Mouse (Mus musculus): ENCODE results near the gene Pdcd2. TPM values are rescaled to one million over a fixed set of nuclear protein-coding genes. Genes with fewer than 3 reads are reported as not detected.

Gene Pdcd2
- polyA plus RNA-seq, 1 experiment: 1.2 TPM

DNA sequence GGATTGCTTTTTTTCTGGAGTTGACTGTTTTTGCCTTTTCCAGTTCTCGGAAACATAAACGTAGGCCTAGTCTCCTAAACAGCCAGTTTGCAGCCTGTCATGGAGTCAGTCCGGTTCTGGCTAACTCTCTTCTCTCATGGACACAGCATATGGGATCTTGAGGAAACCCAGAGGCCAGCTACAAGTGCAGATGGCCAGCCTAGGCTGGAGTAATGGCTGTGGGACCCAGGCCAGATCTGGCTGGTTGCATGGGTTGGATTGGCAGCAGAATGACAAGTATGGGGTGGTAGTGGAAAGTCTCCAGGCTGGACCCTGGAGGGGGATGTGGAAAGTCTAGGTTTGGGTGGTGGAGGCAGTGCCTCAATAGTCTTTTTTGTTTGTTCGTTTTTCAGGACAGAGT lies 13.2 kb upstream of the Pdcd2 start:
- H3K9me3 ChIP-seq (ENCODE audit: control insufficient read depth, low read length): peaks cover 5% of the 10 kb centered on the region
- H3K27me3 ChIP-seq (ENCODE audit: control insufficient read depth): peaks cover 23% of the 10 kb centered on the region
- TF ChIP-seq TAL1 (IDR thresholded peaks at IDR 0.05; ENCODE audit: low read length) (no peak), GATA1 (IDR thresholded peaks at IDR 0.05; ENCODE audit: low read length) (no peak)
- H3K4me1 ChIP-seq (ENCODE audit: control insufficient read depth): no peaks in the 10 kb centered on the region
- no peak overlapping the region for H3K4me3 ChIP-seq (replicated peaks)
- H3K36me3 ChIP-seq (ENCODE audit: control insufficient read depth): no peaks in the 10 kb centered on the region

DNA sequence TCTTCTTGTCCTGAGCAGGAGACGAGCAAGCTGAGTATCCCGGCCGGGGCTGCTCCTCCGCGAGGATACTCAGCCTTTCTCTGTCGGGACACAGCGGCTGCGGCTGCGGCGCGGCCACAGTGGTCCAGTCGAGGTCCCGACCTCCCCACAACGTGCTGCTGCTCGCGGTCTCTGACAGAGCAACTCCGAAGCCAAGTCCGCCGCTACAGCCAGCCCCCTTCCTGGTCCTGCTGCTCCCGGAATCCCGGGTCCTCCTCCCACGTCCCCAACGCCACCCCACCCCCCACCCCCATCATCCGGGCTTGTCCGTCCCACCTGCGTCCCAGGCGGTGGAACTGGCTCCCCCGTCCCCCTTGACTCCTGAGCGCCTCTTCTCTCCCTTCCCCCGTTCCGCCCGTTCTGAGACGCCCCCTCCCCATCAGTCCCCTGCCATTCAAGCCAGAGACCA lies 9.4 kb upstream of the Pdcd2 start:
- peaks cover 27% of the 10 kb centered on the region for H3K27me3 ChIP-seq (ENCODE audit: control insufficient read depth)
- H3K4me1 ChIP-seq (ENCODE audit: control insufficient read depth): no peaks in the 10 kb centered on the region
- H3K9me3 ChIP-seq (ENCODE audit: control insufficient read depth, low read length): peaks cover 4% of the 10 kb centered on the region; the same call in 1 of the 2 replicates
- no peak overlapping the region for H3K4me3 ChIP-seq (replicated peaks)
- no peaks in the 10 kb centered on the region for H3K36me3 ChIP-seq (ENCODE audit: control insufficient read depth)
- TF ChIP-seq GATA1 (IDR thresholded peaks at IDR 0.05; ENCODE audit: low read length): no peak
- no peak for TF ChIP-seq TAL1 (IDR thresholded peaks at IDR 0.05; ENCODE audit: low read length)

DNA sequence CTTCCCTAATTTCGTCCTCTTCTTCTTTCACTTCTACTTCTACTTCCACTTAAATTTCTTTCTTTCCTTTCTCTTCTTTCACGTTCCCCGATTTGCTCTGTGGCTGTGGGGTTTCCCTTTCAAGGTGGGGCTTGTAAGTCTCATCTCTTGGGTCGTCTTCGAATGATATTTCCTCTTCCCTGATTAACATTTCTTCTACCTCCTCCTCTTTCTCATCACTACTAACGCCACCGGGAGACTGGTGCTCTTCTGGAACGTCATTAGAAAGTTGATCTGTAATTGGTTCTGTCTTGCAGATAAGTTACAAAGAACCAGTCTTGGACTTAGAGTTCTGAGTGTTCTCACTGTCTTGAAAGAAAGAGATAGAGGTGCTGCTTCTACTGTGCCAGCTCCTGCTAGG lies 8.8 kb upstream of the Pdcd2 start:
- Histone ChIP-seq H3K4me3 (replicated peaks) (no peak overlapping the region), H3K9me3 (ENCODE audit: control insufficient read depth, low read length) (peaks cover 4% of the 10 kb centered on the region; the same call in 1 of the 2 replicates), H3K4me1 (ENCODE audit: control insufficient read depth) (no peaks in the 10 kb centered on the region), H3K36me3 (ENCODE audit: control insufficient read depth) (no peaks in the 10 kb centered on the region), H3K27me3 (ENCODE audit: control insufficient read depth) (peaks cover 27% of the 10 kb centered on the region)
- TF ChIP-seq GATA1 (IDR thresholded peaks at IDR 0.05; ENCODE audit: low read length) (no peak), TAL1 (IDR thresholded peaks at IDR 0.05; ENCODE audit: low read length) (no peak)

DNA sequence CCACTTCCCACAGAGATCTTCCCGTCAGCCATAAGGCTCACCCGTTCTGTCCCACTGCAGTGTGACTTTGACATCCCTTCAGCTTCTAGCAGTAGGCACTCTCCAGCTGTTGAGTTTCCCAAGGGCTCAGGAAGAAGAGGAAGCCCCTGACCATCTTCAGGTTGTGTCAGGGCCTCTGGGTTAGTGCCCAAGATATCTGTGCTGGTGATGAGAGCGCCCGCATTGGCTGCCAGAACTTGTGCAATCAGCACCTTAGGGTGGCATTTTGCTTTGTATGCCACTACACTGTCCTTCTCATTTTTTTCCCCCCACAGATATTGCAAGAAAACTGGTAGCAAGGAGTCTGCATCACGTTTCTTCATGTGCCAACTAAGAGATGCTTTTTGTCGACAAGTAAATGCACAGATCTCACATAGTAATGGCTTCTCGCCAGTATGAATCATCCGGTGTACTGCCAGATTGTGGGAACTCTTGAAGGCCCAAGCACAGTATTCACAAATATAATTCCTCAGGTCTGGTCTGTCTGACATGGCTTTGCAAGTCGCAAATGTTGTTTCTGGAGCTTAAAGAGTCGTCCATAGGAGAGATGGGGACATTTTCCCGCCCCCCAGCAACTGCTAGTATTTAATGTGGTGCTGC lies 8.2 kb upstream of the Pdcd2 start:
- Histone ChIP-seq H3K9me3 (ENCODE audit: control insufficient read depth, low read length) (peaks cover 4% of the 10 kb centered on the region; the same call in 1 of the 2 replicates), H3K4me3 (replicated peaks) (no peak overlapping the region), H3K36me3 (ENCODE audit: control insufficient read depth) (no peaks in the 10 kb centered on the region), H3K27me3 (ENCODE audit: control insufficient read depth) (peaks cover 27% of the 10 kb centered on the region), H3K4me1 (ENCODE audit: control insufficient read depth) (no peaks in the 10 kb centered on the region)
- TF ChIP-seq TAL1 (IDR thresholded peaks at IDR 0.05; ENCODE audit: low read length) (no peak), GATA1 (IDR thresholded peaks at IDR 0.05; ENCODE audit: low read length) (no peak)

DNA sequence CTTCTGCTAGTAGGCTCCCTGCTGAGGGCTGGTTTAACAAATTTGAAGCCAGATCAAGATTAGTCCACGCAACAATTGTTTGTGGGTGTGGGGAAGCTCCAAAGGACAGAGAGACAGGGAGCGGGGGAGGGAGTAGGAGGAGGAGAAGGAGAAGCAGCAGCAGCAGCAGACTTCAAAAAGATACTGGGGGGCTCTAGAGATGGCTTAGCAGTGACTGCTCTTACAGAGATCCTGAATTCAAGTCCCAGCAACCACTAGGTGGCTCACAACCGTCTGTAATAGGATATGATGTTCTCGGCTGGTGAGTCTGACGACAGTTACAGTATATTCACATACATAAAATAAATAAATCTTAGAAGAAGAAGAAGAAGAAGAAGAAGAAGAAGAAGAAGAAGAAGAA lies 3.0 kb upstream of the Pdcd2 start:
- H3K36me3 ChIP-seq (ENCODE audit: control insufficient read depth): peaks cover 6% of the 10 kb centered on the region
- no peak overlapping the region for H3K4me3 ChIP-seq (replicated peaks)
- TF ChIP-seq GATA1 (IDR thresholded peaks at IDR 0.05; ENCODE audit: low read length) (no peak), TAL1 (IDR thresholded peaks at IDR 0.05; ENCODE audit: low read length) (no peak)
- peaks cover 24% of the 10 kb centered on the region for H3K4me1 ChIP-seq (ENCODE audit: control insufficient read depth)
- no peaks in the 10 kb centered on the region; the same call in 1 of the 2 replicates for H3K9me3 ChIP-seq (ENCODE audit: control insufficient read depth, low read length)
- peaks cover 3% of the 10 kb centered on the region for H3K27me3 ChIP-seq (ENCODE audit: control insufficient read depth)

DNA sequence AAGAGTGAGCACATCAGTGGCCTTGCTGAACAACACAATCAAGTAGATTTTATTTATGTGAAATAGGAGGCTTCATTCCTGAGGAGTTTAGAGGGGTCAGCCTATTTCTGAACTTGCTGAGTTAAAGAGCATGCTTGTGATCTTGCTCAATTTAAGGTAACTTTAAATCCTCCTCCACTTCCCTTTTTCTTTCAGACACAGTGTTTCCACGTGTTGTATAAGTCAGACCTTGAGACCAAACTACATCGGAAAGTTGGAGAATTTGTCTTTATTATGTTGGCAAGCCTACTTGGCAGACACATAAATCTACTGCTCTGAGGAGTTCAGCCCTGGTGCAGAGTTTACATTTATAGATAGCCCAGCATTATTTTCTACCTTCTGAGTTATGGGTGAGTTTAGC lies 1.8 kb upstream of the Pdcd2 start:
- Histone ChIP-seq H3K27me3 (ENCODE audit: control insufficient read depth) (no peaks in the 10 kb centered on the region), H3K4me1 (ENCODE audit: control insufficient read depth) (peaks cover 24% of the 10 kb centered on the region), H3K9me3 (ENCODE audit: control insufficient read depth, low read length) (no peaks in the 10 kb centered on the region; the same call in 1 of the 2 replicates), H3K4me3 (replicated peaks) (no peak overlapping the region), H3K36me3 (ENCODE audit: control insufficient read depth) (peaks cover 18% of the 10 kb centered on the region)
- TF ChIP-seq GATA1 (IDR thresholded peaks at IDR 0.05; ENCODE audit: low read length) (no peak), TAL1 (IDR thresholded peaks at IDR 0.05; ENCODE audit: low read length) (no peak)

DNA sequence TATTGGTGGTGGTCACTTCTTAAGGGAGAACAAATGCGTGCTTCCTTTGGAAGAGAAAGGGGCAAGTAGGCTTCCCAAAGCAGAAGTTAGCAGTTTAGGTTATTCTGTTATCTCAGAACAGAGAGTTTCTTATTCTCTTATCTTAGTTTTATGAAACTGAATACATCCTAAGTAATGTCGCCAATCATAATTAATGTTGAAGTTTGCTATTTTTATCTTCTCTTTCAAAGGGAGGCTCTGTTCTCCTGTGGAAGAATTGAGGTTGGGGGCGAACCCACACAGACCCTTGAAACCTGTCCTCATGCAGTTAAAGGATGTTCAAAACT lies 673 bp upstream of the Pdcd2 start:
- Histone ChIP-seq H3K9me3 (ENCODE audit: control insufficient read depth, low read length) (no peaks in the 10 kb centered on the region), H3K36me3 (ENCODE audit: control insufficient read depth) (peaks cover 29% of the 10 kb centered on the region), H3K4me1 (ENCODE audit: control insufficient read depth) (peaks cover 24% of the 10 kb centered on the region), H3K27me3 (ENCODE audit: control insufficient read depth) (no peaks in the 10 kb centered on the region), H3K4me3 (replicated peaks) (peak overlapping the region; percentile 91)
- TF ChIP-seq GATA1 (IDR thresholded peaks at IDR 0.05; ENCODE audit: low read length): no peak
- TF ChIP-seq TAL1 (IDR thresholded peaks at IDR 0.05; ENCODE audit: low read length): no peak

DNA sequence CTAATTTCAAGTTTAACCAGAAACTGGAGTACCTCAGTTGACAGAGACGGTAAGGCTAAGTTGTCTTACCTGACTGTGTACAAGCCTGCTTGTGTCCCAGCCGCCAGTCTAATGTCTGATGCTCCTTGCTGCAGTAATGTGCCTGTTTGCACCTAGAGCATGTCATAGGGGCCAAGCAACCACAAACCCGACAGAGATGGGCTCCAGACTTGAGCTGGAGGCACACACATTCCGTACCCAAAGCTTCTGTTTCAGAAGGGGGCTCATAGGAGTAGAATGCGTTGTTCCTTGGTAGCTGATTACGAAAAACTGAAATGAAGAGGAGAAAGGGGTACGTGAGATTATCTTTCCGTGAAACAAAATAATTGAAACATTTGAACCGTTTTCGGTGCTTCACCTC lies 797 bp downstream of the Pdcd2 start:
- no peaks in the 10 kb centered on the region for H3K27me3 ChIP-seq (ENCODE audit: control insufficient read depth)
- H3K4me1 ChIP-seq (ENCODE audit: control insufficient read depth): peaks cover 24% of the 10 kb centered on the region
- peaks cover 44% of the 10 kb centered on the region for H3K36me3 ChIP-seq (ENCODE audit: control insufficient read depth)
- H3K4me3 ChIP-seq (replicated peaks): peak overlapping the region; percentile 91
- H3K9me3 ChIP-seq (ENCODE audit: control insufficient read depth, low read length): no peaks in the 10 kb centered on the region
- no peak for TF ChIP-seq TAL1 (IDR thresholded peaks at IDR 0.05; ENCODE audit: low read length)
- no peak for TF ChIP-seq GATA1 (IDR thresholded peaks at IDR 0.05; ENCODE audit: low read length)

DNA sequence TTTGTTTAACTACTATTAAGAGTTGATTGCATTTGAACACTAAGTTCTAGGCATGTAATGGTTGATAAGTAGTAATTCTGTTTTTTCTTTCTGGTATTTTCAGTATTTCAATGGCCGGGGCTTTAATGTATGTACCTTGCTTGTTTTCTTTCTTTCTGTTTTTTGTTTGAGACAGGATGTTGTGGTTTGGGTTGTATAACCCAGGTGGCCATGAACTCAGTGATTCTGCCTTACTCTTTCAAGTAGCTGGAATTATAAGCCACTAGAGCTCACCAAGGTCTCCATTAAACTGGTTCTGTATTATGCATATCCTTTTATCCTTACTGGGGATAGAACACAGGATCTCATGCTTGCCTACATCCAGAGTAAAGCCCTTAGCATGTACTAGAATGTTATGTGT lies 8.3 kb downstream of the Pdcd2 start:
- no peaks in the 10 kb centered on the region for H3K9me3 ChIP-seq (ENCODE audit: control insufficient read depth, low read length)
- no peaks in the 10 kb centered on the region for H3K27me3 ChIP-seq (ENCODE audit: control insufficient read depth)
- no peak overlapping the region for H3K4me3 ChIP-seq (replicated peaks)
- H3K36me3 ChIP-seq (ENCODE audit: control insufficient read depth): peaks cover 96% of the 10 kb centered on the region
- no peaks in the 10 kb centered on the region for H3K4me1 ChIP-seq (ENCODE audit: control insufficient read depth)
- TF ChIP-seq GATA1 (IDR thresholded peaks at IDR 0.05; ENCODE audit: low read length): no peak

DNA sequence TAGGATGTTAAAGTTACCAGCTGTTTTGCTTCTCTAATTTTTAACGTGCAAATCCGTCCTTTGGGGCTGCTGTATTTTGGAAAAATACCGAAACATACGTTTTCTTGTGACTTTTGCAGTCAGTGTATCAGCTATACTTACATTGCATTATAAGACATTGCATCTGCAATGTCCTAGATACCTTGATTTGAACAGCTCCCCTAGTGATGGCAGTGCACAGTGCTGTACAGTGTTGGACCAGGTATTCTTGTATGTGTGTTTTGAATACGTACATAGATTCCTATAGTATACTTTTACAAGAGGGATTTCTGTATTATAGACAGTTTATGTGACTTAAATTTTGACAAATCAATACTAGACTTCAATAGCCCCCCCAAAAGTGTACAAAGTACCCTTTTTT lies 8.9 kb downstream of the Pdcd2 start:
- no peaks in the 10 kb centered on the region for H3K4me1 ChIP-seq (ENCODE audit: control insufficient read depth)
- TF ChIP-seq TAL1 (IDR thresholded peaks at IDR 0.05; ENCODE audit: low read length): no peak
- no peak for TF ChIP-seq GATA1 (IDR thresholded peaks at IDR 0.05; ENCODE audit: low read length)
- peaks cover 97% of the 10 kb centered on the region for H3K36me3 ChIP-seq (ENCODE audit: control insufficient read depth)
- no peak overlapping the region for H3K4me3 ChIP-seq (replicated peaks)
- no peaks in the 10 kb centered on the region for H3K9me3 ChIP-seq (ENCODE audit: control insufficient read depth, low read length)
- H3K27me3 ChIP-seq (ENCODE audit: control insufficient read depth): no peaks in the 10 kb centered on the region
